Mouse (Mus musculus): Measurements from ENCODE around the gene Etv6. TPM values are rescaled to one million over a fixed set of nuclear protein-coding genes. Genes with fewer than 3 reads are reported as not detected.

Etv6 gene
- total and polyA plus RNA-seq, 3 experiments = 12.6 to 25.9 TPM; not detected in 1

DNA sequence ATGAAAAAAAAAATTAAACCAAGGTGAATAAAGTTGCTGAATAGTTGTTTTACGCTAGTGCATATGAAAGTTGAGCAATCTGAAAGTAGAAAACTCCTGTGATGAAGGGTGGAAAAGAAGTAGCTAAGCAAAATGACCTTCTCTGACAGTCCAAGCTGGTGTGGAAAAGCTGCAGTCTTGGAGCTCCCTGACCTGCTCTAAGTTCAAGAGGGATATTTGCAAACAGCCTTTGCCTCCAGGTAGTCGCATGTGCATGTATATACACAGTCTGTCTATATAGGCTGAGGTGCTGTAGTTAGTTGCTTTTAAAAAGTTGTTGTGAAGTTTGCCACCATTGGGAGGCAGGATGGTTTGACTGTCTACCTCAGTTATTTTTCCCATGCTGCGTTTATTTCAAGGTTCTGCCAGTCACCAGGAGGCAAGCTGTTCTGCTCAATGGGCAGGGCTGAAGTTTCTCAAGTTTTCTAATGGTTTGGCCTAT, 1.5 kb downstream of the Etv6 start:
- Histone ChIP-seq H3K4me3 (ENCODE audit: control insufficient read depth in 1 of 2, insufficient read depth in 1 of 2, low read depth in 2 of 2, low read length in 2 of 2) (peak overlapping the region; percentile 83 to 92), H3K36me3 (ENCODE audit: control insufficient read depth in 1 of 2, insufficient read depth in 2 of 2, low read length in 2 of 2) (peaks cover 2 to 13% of the 10 kb centered on the region in 2 experiments; a peak in 3 of 4 replicates), H3K79me2 (ENCODE audit: control insufficient read depth, insufficient read depth, low read length, poor library complexity) (peaks cover 60% of the 10 kb centered on the region), H3K9ac (ENCODE audit: control insufficient read depth, low read depth, low read length, poor library complexity, severe bottlenecking) (peak overlapping the region; percentile 84), H3K4me1 (ENCODE audit: control insufficient read depth in 1 of 2, insufficient read depth in 2 of 2, low read length in 2 of 2) (peaks cover 3 to 27% of the 10 kb centered on the region in 2 experiments; a peak in 3 of 4 replicates), H3K9me3 (replicated peaks; ENCODE audit: insufficient read depth, low read length) (no peaks in the 10 kb centered on the region), H3K27ac (ENCODE audit: control insufficient read depth, low read depth, low read length) (peak overlapping the region; percentile 92), H3K27me3 (ENCODE audit: control insufficient read depth in 1 of 2, insufficient read depth in 2 of 2, low read length in 2 of 2) (no peaks in the 10 kb centered on the region)
- DNase-seq (ENCODE audit: low read depth, low spot score) = peak; percentile 49
- no peak for TF ChIP-seq EP300 (IDR thresholded peaks at IDR 0.05; ENCODE audit: low read depth in 1 of 2, low read length in 2 of 2)
- TF ChIP-seq MEF2A (IDR thresholded peaks at IDR 0.05; ENCODE audit: extremely low read depth, insufficient replicate concordance, low read depth, low read length, poor library complexity, severe bottlenecking) = no peak
- no peak for TF ChIP-seq POLR2AphosphoS2 (IDR thresholded peaks at IDR 0.05; ENCODE audit: low read length)
- TF ChIP-seq ZMIZ1 (IDR thresholded peaks at IDR 0.05; ENCODE audit: low read depth, low read length) = no peak
- TF ChIP-seq TAL1 (IDR thresholded peaks at IDR 0.05; ENCODE audit: low read length) = no peak
- TF ChIP-seq SMC3 (IDR thresholded peaks at IDR 0.05; ENCODE audit: low read depth, low read length) = peak; percentile 25; the same call in 1 of the 2 replicates
- no peak for TF ChIP-seq TCF12 (IDR thresholded peaks at IDR 0.05; ENCODE audit: low read depth, low read length)
- TF ChIP-seq MYB (IDR thresholded peaks at IDR 0.05; ENCODE audit: low read depth, low read length) = 0 out of 2 replicates have a peak, but pooled peaks have one; percentile 2
- TF ChIP-seq CHD2 (IDR thresholded peaks at IDR 0.05; ENCODE audit: low read length) = no peak
- TF ChIP-seq CTCF (IDR thresholded peaks at IDR 0.05 in 2 of 3, conservative IDR thresholded peaks at IDR 0.05 in 1 of 3; ENCODE audit: control insufficient read depth in 1 of 3, insufficient read depth in 1 of 3, low read depth in 2 of 3, low read length in 3 of 3, poor library complexity in 1 of 3, severe bottlenecking in 1 of 3) = peak in 1 of 3 experiments; percentile 21; a peak in 1 of 6 replicates
- TF ChIP-seq MAZ (IDR thresholded peaks at IDR 0.05; ENCODE audit: low read depth, low read length) = no peak
- TF ChIP-seq SIN3A (IDR thresholded peaks at IDR 0.05; ENCODE audit: low read length) = no peak
- no peak for TF ChIP-seq E2F4 (IDR thresholded peaks at IDR 0.05; ENCODE audit: borderline replicate concordance, low read depth, low read length)
- TF ChIP-seq ZC3H11A (IDR thresholded peaks at IDR 0.05; ENCODE audit: low read depth, low read length) = peak; percentile 21; the same call in 1 of the 2 replicates
- 0 out of 4 replicates have a peak, but pooled peaks of 1 of the 2 experiments have one; percentile 20 for TF ChIP-seq POLR2A (IDR thresholded peaks at IDR 0.05; ENCODE audit: control insufficient read depth in 1 of 2, insufficient read depth in 1 of 2, low read depth in 1 of 2, low read length in 2 of 2, poor library complexity in 1 of 2)
- TF ChIP-seq HCFC1 (IDR thresholded peaks at IDR 0.05; ENCODE audit: low read depth, low read length) = 0 out of 2 replicates have a peak, but pooled peaks have one; percentile 18
- no peak for TF ChIP-seq NRF1 (IDR thresholded peaks at IDR 0.05; ENCODE audit: insufficient read depth, low read depth, low read length, poor library complexity, severe bottlenecking)
- no peak for TF ChIP-seq BHLHE40 (IDR thresholded peaks at IDR 0.05; ENCODE audit: borderline replicate concordance, low read depth, low read length)
- TF ChIP-seq RAD21 (IDR thresholded peaks at IDR 0.05; ENCODE audit: low read depth, low read length) = peak; percentile 19
- no peak for TF ChIP-seq GATA1 (IDR thresholded peaks at IDR 0.05; ENCODE audit: low read depth, low read length)

DNA sequence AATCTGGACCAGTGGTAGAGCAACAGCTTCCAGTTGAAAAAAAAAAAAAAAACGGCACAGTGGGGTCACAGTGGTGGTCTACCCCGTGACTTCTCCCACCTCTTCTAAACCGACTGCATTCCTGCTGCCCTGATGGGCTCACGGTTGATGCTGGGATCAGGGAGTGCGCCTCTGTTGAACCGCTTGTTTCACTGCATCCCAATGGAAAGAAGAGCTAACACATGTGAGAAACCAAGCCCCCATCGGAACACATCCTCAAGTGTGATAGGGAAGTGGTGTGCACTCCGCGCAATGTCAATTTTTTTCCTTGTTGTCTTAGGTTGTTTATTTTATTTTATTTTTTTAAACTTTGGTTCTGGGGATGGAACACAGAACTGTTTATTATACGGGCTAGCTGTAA, 2.5 kb downstream of the Etv6 start:
- DNase-seq (ENCODE audit: low read depth, low spot score) = no peak
- Histone ChIP-seq H3K4me1 (ENCODE audit: control insufficient read depth in 1 of 2, insufficient read depth in 2 of 2, low read length in 2 of 2) (peaks cover 3 to 27% of the 10 kb centered on the region in 2 experiments; a peak in 3 of 4 replicates), H3K27me3 (ENCODE audit: control insufficient read depth in 1 of 2, insufficient read depth in 2 of 2, low read length in 2 of 2) (no peaks in the 10 kb centered on the region), H3K79me2 (ENCODE audit: control insufficient read depth, insufficient read depth, low read length, poor library complexity) (peaks cover 68% of the 10 kb centered on the region), H3K4me3 (ENCODE audit: control insufficient read depth in 1 of 2, insufficient read depth in 1 of 2, low read depth in 2 of 2, low read length in 2 of 2) (peak overlapping the region in 1 of 2 experiments; percentile 83; a peak in 1 of 4 replicates), H3K36me3 (ENCODE audit: control insufficient read depth in 1 of 2, insufficient read depth in 2 of 2, low read length in 2 of 2) (peaks cover 2 to 13% of the 10 kb centered on the region in 2 experiments; a peak in 3 of 4 replicates), H3K27ac (ENCODE audit: control insufficient read depth, low read depth, low read length) (no peak overlapping the region), H3K9ac (ENCODE audit: control insufficient read depth, low read depth, low read length, poor library complexity, severe bottlenecking) (no peak overlapping the region; the same call in 1 of the 2 replicates), H3K9me3 (replicated peaks; ENCODE audit: insufficient read depth, low read length) (no peaks in the 10 kb centered on the region)
- TF ChIP-seq TAL1 (IDR thresholded peaks at IDR 0.05; ENCODE audit: low read length) = no peak
- no peak for TF ChIP-seq ELF1 (IDR thresholded peaks at IDR 0.05; ENCODE audit: low read depth, low read length)
- TF ChIP-seq EP300 (IDR thresholded peaks at IDR 0.05; ENCODE audit: low read depth in 1 of 2, low read length in 2 of 2) = no peak
- TF ChIP-seq POLR2AphosphoS2 (IDR thresholded peaks at IDR 0.05; ENCODE audit: low read length) = no peak
